Mouse (Mus musculus) heart, postnatal 14 days (tissue): ENCODE results near the gene Plbd2. TPM values are rescaled to one million over a fixed set of nuclear protein-coding genes. Genes with fewer than 3 reads are reported as not detected.
A peak's percentile ranks its signal among the peaks of the same experiment; 100 is the strongest.
"Not testable (repeated sequence)": the region's sequence is repeated elsewhere in the genome, so short reads cannot be mapped to it uniquely, and the experiment has no call there.

ENCODE experiments used
- DNase-seq, 2 experiments: peaks; one replicate each; pipeline ENCODE4 v3.0.0; 2021 to 2022
- intact Hi-C: fragments of 180-260 bp; cut with DNase I; formaldehyde crosslinking; loops from one replicate; pipeline ENCODE4 v1.15.1; 2025
- total RNA-seq, 2 experiments: library from RNA; stranded (reverse); gene quantifications; 2 replicates each; pipeline ENCODE4 v1.2.3; 2021

The Plbd2 gene
- total RNA-seq, 2 experiments from 2014 or later, result 37.5 to 42.2 TPM

DNA sequence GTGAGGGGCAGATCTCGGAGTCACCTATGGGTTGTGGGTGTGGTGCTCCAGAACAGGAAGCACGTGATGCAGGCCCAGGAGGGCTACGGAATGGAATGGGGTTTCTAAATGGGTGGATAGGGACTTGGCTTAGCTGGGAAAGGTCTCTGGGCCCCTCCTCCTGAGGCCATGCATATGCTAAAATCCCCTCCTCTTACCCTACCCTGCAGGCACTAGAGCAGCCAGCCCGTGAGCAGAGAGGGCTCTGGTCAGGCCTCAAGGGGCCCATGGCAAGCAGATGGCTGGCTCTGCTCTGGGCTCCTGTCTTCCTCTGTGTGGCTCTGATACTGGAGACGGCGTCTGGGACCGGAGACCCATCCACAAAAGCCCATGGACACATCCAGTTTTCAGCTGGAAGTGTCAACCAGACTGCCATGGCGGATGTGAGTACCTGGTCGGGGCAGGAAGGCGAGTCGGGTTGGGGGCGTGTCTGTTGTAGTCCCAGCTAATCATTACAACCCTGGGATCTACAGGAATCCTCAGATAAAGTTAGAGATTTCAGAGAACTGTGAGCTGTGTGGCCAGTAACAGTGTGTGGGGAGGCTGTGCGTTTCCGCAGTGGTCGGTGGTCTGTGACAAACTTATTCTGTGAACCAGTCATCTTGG lies 9.6 kb upstream of the Plbd2 start:
- intact Hi-C loops, result loop anchor here (5.0 kb wide), 1 partner anchor 74 kb away; the partner anchor contains the start of genes Iqcd and Tpcn1
- DNase-seq, result no peak

DNA sequence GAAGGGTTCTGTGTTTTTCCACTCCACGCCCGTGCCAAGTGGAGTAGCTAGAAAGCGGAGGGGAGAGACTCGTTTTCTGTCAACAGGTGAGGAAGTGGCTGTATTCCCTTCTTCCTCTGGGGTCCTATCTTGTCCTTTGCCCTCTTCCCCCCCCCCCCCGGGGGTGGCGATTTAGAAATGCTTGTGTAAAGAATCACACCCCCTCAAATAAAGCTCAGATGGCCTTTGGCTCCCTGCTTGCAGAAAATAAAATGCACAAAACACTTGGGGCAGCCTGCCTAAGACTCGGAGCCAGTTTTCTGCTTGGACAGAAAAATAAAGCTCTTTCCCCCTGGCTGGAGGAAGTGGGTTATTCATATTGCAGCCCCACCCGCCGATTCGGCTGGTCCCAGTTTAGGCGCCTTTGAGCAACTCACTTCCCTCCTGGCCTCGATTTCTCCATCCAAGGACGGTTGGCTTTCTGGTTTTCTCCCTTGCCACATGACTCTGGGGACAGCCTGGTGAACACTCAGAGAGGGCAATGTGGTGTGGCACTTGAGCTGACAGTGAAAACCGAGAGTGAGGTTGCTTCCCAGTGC lies 8.3 kb upstream of the Plbd2 start:
- DNase-seq, result peak; percentile 49 to 53
- intact Hi-C loops, result loop anchor here (5.0 kb wide), 1 partner anchor 76 kb away; the partner anchor contains the start of genes Iqcd and Tpcn1

DNA sequence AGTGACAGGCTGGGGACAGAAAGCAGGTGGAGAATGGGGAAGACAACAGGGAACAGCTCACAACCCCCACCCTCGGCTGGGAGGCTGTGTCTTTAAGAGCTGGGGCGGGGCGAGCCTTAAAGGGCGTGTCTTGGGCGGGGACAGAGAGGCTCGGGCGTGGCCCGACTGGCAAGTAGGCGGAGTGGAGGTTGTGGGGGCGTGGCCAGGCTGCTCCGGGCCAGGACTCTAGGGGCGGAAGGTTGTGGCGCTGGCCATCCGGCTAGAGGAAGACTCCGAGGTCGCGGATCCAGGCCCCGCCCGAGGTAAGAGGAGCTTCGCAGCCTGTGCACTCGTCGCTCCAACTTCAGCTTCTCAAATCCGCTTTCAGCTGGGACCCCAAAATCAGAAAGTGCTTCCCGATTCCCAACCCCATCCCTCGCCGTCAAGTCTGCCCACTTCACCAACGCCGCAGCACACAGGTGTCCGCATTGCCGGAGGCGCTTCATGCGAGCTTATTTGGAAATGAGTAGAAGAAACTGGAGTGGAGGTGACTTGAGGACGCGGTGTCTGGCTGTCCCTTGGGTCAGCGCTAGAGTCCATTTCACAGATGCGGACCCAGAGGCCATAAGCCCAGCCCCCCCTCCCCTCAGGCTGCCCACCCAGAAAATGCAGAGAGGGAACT lies 7.7 kb upstream of the Plbd2 start, which contains the start of gene Slc8b1:
Slc8b1 (plus strand) TSS at position 187 of the 661 bp plus-strand sequence.
- intact Hi-C loops, result loop anchor here (5.0 kb wide), 1 partner anchor 76 kb away; the partner anchor contains the start of genes Iqcd and Tpcn1
- peak; percentile 96 to 98 for DNase-seq

DNA sequence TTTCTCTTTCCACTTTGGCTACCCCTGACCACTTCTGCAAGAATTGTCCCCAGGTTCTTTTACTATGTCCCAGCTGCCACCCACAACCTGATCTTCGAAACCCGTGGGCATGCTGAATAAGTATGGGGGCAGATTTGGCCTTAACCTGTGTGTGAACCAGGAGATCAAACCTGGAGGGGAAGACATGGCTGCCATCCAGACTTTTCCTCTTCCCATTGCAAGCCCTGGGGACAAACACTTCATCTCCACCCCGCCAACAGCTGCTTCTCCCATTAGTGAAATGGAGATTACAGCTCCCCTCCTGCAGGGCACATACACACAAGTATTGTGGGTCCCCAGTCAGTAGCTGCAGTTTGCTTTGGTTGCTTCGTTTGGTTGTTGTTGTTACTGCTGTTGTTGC lies 3.9 kb upstream of the Plbd2 start:
- DNase-seq, result no peak
- intact Hi-C loops, result loop anchor here (10.0 kb wide), 2 partner anchors 167 to 237 kb away; partner anchors contain the start of gene Oas2

DNA sequence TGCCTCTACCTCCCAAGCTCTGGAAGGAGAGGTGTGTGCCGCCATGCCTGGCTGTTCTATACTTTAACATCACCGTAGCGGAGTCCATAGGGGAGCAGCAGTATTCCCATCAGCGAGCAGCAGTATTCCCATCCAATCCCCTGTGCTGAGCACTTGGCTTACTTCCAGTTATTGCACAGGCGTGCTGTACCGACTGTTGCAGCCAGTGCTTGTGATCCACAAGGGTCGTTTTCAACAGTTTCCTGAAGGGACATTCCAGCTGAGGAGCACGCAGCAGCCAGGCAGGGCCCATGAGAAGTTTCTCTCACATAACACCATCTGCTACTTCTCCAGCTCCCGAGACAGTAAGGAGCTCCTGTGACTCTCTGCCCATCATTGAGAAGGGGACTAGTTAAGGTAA lies 3.1 kb upstream of the Plbd2 start:
- no peak for DNase-seq
- intact Hi-C loops, result loop anchor here (10.0 kb wide), 2 partner anchors 168 to 238 kb away; partner anchors contain the start of gene Oas2

DNA sequence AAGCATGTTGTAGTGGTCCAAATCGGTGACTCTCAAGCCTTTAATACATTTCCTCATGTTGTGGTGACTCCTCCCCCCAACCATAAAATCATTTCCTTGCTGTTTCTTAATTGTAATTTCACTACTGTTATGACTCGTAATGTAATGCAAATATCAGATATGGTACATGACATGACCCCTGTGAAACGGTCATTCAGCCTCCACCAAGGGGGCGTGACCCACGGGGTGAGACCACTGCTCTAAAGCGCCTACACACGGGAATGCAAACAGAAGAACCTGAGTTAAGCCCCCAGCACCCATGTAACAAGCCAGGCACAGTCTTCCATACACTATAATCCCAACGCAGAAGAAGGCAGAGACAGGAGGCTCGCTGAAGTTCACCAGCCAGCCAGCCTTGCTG lies 2.4 kb upstream of the Plbd2 start:
- DNase-seq, result no peak
- intact Hi-C loops, result loop anchor here (10.0 kb wide), 2 partner anchors 169 to 239 kb away; partner anchors contain the start of gene Oas2

DNA sequence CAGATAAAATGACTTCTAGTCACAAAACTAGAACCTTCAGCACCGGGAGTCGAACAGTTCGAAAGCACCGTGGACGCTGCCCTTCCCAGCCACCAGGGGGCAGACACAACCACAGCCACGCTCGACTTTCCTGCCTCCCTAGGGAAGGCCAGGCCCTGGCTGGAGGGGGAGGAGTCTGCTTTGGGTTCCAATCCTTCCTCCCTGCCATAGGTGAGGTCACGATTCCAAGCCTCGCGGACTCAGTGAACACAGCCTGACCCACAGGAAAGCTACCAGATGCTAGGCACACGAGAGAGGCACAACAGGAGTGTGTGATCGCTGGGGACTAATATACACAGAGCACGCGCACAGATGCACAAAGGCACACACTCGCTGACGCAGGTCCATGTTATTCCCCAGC lies 1.9 kb upstream of the Plbd2 start:
- intact Hi-C loops, result loop anchor here (10.0 kb wide), 2 partner anchors 169 to 239 kb away; partner anchors contain the start of gene Oas2

DNA sequence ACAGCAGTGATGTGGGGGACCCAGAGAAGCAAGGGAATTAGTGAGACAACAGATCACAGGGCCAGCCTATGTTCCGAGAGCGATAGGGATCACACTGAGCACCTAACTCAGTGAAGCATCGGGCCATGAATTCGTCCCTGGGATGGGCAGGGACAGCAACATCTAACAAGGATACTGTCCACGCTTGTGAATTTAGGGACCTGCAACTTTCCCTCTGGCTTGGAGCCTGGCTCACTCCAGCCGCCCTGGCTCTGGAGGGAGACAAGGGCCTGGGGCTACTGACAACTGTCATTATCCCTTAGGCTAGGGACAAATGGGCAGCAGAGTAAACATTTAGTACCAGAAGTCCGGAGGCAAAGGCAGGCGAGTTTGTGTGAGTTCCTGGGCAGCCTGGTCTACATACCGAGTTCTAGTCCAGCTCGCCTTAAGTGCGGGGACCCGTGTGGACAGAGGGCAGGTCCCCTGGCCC lies 716 bp downstream of the Plbd2 start:
- intact Hi-C loops, result loop anchor here (10.0 kb wide), 2 partner anchors 172 to 242 kb away; partner anchors contain the start of gene Oas2
- no peak for DNase-seq

More for the DNA sequence above, 1.9 kb upstream of the Plbd2 start:
- peak; percentile 84 to 89 for DNase-seq

DNA sequence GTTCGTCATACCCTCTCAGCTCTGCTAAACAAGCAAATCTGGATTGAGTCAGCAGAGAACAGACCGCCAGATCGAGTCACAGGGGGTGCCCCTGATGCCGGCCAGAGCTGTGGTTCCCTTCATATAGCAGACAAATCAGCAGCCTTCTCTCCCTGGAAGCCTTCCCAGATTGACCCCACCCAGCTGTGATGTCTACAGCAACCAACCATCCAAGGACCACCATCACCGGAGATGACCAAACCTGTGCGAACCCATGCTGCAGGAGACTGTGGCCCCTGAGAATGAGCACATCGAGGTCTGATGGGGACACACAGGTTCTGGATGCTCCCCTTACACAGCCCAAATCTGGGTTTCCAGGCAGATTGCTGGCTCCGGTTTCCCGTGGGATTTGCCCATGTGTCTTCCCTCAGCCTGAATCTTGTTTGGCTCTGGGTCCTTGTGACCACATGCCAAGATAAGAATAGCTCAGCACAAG lies 1.2 kb downstream of the Plbd2 start:
- no peak for DNase-seq
- intact Hi-C loops, result loop anchor here (10.0 kb wide), 2 partner anchors 173 to 243 kb away; partner anchors contain the start of gene Oas2

DNA sequence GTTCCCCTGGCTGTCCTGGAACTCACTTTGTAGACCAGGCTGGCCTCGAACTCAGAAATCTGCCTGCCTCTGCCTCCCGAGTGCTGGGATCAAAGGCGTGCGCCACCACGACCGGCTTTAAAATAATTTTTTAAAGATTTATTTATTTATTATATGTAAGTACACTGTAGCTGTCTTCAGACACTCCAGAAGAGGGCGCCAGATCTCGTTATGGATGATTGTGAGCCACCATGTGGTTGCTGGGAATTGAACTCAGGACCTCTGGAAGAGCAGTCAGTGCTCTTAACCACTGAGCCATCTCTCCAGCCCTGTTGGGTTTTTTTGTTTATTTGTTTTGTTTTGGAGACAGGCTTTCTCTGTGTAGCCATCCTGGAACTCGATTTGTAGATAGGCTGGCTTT lies 2.8 kb downstream of the Plbd2 start:
- intact Hi-C loops, result loop anchor here (10.0 kb wide), 2 partner anchors 174 to 244 kb away; partner anchors contain the start of gene Oas2
- not testable (repeated sequence) for DNase-seq

DNA sequence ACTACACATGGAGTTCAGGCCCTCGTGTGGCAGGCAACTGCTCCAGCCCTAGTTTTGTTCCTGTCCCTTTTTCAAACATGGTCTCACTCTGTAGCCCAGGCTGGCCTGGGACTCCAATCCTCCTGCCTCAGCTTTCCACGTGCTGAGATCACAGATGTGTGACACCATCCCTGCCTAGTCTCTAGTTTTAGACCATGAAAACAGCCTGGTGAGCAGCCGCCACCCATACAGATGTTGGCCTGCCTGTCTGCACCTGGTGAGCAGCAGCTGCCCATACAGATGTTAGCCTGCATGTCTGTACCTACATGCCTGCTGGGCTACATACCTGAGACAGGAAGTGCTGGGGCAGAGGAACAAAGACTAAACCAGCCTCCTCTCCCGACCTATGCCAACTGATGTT lies 4.2 kb downstream of the Plbd2 start:
- intact Hi-C loops, result no loop called here
- no peak for DNase-seq

DNA sequence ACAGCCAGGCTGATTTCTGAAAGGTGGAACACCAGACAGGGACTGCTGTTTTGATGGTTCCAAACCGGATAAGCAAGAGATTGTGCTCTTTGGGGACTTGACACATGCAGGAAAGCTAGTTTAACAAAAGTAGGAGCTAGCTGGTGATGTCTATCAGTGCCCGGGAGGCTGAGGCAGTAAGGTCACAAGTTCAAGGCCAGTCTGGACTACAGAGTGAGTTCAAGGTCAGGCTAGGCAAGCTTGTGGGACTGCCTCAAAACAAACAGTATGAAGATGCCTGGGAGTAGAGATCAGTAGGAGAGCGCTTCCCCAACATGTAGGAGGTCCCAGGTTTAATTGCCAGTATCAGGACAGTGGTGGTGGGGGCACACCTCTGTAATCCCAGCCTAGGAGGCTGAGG lies 6.4 kb downstream of the Plbd2 start:
- intact Hi-C loops, result no loop called here

DNA sequence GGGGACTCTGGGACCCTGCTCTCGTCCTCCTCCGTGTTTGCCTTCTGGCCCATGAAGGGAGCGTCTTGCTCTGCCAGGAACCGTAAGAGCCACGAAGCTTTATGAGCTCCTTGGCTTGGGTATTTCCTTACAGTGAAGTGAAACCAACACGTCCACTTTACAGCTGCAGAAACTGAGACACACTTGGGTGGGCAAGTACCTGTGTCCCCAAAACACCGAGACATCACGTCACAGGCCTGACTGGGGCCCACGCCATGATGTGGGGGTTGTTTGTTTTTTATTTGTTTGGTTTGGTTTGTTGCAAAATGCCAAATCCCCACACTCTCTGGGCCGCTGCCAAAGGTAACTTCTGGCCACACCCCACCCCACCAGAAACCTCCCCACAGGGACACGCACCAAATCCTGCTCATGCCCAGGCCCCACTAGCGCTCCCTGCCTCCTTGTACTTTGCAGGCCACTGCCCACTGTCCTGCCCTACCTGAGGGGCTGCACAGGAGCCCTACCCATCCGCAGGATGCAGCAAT lies 7.7 kb downstream of the Plbd2 start:
- no peak for DNase-seq
- intact Hi-C loops, result no loop called here

More for the DNA sequence above, 6.4 kb downstream of the Plbd2 start:
- DNase-seq, result no peak

DNA sequence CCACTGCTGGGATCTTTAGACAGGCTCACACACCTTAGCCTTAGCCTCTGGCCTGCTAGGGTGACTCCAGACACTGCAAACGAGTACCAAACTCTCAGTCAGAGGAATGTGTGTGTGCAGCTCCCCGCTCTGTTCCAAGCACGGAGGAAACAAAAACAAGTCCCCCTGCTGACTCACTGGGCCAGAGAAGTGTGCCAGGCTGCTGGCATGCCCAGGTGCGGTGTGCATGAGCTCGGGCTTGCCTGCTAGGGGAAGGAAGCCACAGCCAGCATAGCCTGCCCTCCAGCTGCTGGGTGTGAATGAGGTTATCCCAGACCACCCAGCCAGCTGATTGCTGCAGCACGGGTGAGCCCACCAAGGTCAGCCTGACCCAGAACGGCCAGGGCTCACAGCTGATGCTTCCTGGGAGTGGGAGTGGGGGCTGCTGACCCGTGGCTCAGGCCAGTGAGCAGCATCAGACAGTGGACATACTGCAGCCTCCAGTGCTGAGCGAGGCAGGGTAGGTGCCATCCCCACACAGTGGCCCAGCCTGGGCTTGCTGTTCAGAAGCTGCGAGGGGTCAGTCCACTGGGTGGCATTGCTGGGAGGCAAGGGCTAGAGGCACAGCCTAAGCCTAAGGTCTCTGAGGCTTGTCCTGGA lies 8.2 kb downstream of the Plbd2 start:
- no peak for DNase-seq
- intact Hi-C loops, result no loop called here

DNA sequence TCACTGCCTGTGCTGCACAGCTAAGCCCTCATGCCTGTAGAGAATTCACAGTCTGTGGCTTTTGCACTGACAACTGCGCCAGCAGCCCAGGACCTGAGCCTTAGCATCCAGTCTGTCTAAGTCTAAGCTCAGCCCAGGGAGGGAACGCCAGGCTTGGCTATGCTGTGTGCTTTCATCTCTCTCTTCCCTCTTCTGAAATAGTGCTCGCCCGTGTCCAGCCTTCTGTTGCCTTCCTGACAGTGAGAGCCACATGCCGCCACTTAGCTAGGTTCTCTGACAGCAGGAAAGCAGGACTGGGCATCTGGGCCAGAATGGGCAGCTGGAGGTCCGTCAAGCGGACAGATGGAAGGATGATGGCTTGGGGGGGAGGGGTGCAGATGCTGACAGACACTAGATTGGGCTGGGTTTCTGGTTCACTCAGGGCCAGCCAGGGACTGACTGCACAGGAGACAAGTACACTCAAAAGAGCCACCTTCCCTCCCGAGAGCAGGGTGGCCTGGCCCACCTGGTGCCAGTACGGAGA lies 9.5 kb downstream of the Plbd2 start:
- no peak for DNase-seq
- intact Hi-C loops, result no loop called here

DNA sequence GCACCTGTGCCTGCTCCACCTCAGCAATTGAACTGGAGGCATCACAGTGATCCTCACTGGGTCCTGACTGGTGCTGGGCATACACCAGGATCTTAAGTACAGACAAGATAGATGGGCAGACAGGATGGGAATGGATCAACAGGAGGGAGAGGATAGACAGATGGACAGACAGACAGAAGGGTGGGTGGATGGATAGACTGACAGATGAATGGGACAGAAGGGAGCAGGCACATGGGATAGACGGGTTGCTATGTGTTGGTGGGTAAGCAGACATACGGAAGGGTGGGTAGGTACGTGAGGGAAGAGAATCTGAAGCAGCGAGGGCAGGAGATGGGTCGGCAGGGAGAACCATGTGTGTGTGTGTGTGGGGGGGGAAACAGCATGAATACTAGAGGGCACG lies 10.0 kb downstream of the Plbd2 start:
- no peak for DNase-seq
- intact Hi-C loops, result no loop called here

DNA sequence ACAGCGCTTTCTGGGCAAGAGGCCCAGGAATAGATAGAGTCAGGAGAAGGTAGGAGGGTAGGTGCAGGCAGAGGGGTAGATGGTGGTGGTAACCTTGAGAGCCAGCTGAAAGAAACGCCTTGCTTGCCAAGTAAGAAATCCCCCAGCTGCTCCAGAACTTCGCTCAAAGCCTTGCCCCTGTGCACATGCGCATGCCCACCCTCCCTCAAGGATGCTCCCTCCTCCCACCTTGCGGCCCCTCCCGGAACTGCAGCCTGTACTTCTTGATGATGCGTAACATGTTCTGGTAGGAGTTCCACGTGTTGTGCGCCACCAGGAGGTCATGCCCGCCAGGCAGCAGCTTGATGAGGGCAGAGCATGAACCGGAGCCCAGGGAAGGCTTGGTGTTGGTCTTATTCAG lies 11.0 kb downstream of the Plbd2 start:
- intact Hi-C loops, result no loop called here
- no peak for DNase-seq

DNA sequence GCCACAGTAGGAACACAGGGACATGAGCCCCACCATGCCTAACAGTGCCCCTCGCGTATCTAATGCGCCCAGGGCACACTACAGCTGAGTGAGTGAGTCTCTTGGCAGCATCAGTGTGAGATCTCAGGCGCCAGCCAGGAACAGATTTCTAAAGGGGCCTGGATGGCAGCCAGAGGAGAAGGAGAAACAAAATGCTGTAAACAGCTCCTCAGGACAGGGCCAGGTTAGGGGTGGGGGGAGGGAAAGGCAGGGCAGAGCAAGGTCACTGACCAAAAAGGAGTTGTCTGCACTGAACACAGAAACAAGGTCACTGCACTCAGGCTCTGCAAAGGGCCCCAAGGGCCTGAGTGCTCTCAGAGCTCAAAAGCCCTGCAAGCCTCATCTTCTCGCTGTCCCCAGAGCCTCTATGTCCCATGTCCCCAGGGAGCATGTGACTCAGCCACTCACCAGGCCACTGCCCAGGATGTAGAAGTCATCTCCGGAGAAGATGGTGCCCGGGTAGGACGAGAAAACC lies 12.7 kb downstream of the Plbd2 start:
- peak; percentile 40 to 43 for DNase-seq
- intact Hi-C loops, result no loop called here

DNA sequence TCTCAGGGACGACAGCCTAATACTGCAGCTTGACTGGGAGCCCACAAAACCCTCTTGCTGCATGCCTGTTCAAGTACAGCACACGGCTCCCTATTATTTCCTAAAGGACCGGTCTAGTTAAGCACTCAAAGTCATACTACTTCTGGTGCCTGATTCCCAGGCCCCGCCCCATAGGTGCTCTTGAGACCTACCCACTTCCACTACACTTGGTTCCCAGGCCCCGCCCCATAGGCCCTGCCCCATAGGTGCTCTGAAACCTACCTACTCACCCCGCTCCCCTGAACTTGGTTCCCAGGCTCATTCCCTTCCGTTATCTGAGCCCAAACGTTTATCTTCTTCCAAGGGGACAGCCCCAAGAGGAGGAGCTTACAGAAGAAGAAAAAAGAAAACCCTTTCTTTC lies 15.6 kb downstream of the Plbd2 start:
- intact Hi-C loops, result no loop called here

DNA sequence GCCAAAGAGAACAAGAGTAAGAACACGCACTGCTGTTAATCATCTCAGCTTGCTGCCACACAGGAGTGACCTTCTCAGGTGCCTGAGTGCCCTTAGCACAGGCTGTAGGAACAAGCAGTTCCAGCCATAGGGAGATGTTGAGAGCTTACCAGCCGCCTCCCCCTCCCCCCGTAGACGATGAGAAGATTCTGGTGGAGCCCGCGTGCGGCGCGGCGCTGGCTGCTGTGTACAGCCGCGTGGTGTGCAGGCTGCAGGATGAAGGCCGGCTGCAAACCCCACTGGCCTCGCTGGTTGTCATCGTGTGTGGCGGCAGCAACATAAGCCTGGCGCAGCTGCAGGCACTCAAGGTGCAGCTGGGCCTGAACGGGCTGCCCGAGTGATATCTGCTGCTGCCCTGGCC lies 20.0 kb downstream of the Plbd2 start:
- DNase-seq, result no peak
- intact Hi-C loops, result no loop called here

More for the DNA sequence above, 15.6 kb downstream of the Plbd2 start:
- DNase-seq, result no peak
